Mouse (Mus musculus): ENCODE results near the gene Tfeb.

DNA sequence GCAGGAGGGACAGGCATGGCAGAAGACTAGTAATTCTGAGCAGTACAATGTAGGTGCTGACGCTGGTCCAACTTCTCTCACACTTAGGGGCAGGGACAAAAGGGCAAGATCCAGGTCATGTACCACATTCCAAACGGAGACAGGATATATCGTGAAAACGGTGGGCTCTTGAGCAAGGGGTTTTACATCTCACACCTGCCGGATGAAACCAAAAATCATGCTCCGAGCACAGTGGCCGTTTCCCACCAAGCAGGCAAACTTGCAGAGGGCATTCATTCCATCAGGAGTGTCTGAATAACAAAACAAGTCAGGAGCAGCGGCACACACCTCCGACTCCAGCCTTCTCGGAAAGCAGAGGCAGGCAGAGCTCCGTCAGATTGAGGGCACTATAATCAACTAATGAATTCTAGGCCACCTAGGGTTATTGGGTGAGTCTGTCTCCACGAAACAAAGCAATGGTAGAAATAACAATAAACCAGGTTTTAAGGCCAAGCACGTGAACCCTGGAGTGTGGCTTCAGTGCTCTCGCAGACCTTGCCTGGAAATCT, 1.2 kb upstream of the Tfeb start:
- no peak for TF ChIP-seq POLR2A (IDR thresholded peaks at IDR 0.05; ENCODE audit: borderline replicate concordance, extremely low read depth, insufficient read depth, insufficient read length, poor library complexity, severe bottlenecking)
- no peak for TF ChIP-seq CTCF (IDR thresholded peaks at IDR 0.05; ENCODE audit: borderline replicate concordance, extremely low read depth, insufficient read depth, insufficient read length)
